Mouse (Mus musculus) liver, embryonic 13.5 days (tissue): ENCODE data around the gene Gm20518. TPM values are rescaled to one million over a fixed set of nuclear protein-coding genes. Genes with fewer than 3 reads are reported as not detected.
A peak's percentile ranks its signal among the peaks of the same experiment; 100 is the strongest.

Experiments used
- ATAC-seq: fragments of 200-750 bp; cut with Nextera tagmentation; 2 replicates; pipeline ENCODE4 v1.8.0; 2017; ENCODE audit warnings: low read depth, mild to moderate bottlenecking, moderate number of reproducible peaks, moderate library complexity
- DNase-seq: peaks from one replicate; pipeline ENCODE4 v3.0.0; 2022
- H3K27ac ChIP-seq: fragments of 300-500 bp; sonication (generic); 2 replicates; pipeline ENCODE4 v1.5.1; 2015; ENCODE audit warnings: moderate library complexity, mild to moderate bottlenecking, inconsistent platforms
- H3K27me3 ChIP-seq: fragments of 300-500 bp; sonication (generic); 2 replicates; pipeline ENCODE4 v1.6.1; 2015; ENCODE audit warnings: mild to moderate bottlenecking, inconsistent platforms
- H3K36me3 ChIP-seq: fragments of 300-500 bp; sonication (generic); 2 replicates; pipeline ENCODE4 v1.6.1; 2015; ENCODE audit warnings: mild to moderate bottlenecking, inconsistent platforms
- H3K4me1 ChIP-seq: fragments of 300-500 bp; sonication (generic); replicated peaks from 2 replicates; pipeline ENCODE4 v1.6.1; 2015; ENCODE audit warnings: inconsistent platforms
- H3K4me2 ChIP-seq: fragments of 300-500 bp; sonication (generic); 2 replicates; pipeline ENCODE4 v1.6.1; 2015; ENCODE audit warnings: inconsistent platforms, mild to moderate bottlenecking, moderate library complexity
- H3K4me3 ChIP-seq: fragments of 300-500 bp; sonication (generic); replicated peaks from 2 replicates; pipeline ENCODE4 v1.5.1; 2015; ENCODE audit warnings: mild to moderate bottlenecking, inconsistent platforms
- H3K9ac ChIP-seq: fragments of 300-500 bp; sonication (generic); 2 replicates; pipeline ENCODE4 v1.6.1; 2015; ENCODE audit warnings: mild to moderate bottlenecking, inconsistent platforms
- H3K9me3 ChIP-seq: fragments of 300-500 bp; sonication (generic); replicated peaks from 2 replicates; pipeline ENCODE4 v1.6.1; 2016; ENCODE audit warnings: inconsistent platforms
- WGBS: fragments of 180-500 bp; shearing (Covaris S2); methylation state at CpG from one replicate; pipeline ENCODE4 v1.1.7; 2015; ENCODE audit not compliant: insufficient replicate concordance; 5-methylcytosine and 5-hydroxymethylcytosine counted together
- polyA plus RNA-seq: library from polyadenylated mRNA; unstranded; fragments of >200 nt; fragmentation: Nextera tagmentation; extraction: Ambion mirVana; gene quantifications from 2 replicates; pipeline ENCODE4 v1.2.1, GENCODE M21; 2015

The Gm20518 gene
- polyA plus RNA-seq, 1 experiment from 2014 or later: 0.08 TPM

DNA sequence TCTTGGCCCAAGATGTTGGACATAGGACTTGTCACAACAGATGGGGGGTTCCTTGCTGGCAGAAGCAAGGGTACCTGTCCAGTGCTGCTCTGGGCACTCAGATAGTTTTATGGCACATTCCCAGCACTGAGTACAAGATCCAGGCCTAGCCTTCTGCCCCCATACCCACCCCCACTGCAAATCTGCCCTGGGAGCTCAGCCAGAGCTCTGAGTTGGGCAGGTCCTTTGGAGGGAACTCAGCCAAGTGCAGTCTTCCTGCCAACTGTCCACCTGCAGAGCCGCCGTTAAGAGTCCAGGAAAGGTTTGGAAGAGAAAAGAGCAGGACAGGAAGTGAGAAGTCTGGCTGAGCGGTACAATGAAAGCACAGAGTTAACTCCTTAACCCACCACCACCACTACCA lies 1.1 kb upstream of the Gm20518 start:
- Histone ChIP-seq H3K4me2 (no peak overlapping the region), H3K4me3 (no peak overlapping the region), H3K27me3 (no peaks in the 10 kb centered on the region), H3K27ac (no peak overlapping the region), H3K9me3 (no peaks in the 10 kb centered on the region), H3K4me1 (peaks cover 24% of the 10 kb centered on the region), H3K36me3 (no peaks in the 10 kb centered on the region), H3K9ac (no peak overlapping the region)
- DNase-seq: no peak
- ATAC-seq: no peak
- WGBS: 61% methylated on average over 3 of the region's 3 CpGs

DNA sequence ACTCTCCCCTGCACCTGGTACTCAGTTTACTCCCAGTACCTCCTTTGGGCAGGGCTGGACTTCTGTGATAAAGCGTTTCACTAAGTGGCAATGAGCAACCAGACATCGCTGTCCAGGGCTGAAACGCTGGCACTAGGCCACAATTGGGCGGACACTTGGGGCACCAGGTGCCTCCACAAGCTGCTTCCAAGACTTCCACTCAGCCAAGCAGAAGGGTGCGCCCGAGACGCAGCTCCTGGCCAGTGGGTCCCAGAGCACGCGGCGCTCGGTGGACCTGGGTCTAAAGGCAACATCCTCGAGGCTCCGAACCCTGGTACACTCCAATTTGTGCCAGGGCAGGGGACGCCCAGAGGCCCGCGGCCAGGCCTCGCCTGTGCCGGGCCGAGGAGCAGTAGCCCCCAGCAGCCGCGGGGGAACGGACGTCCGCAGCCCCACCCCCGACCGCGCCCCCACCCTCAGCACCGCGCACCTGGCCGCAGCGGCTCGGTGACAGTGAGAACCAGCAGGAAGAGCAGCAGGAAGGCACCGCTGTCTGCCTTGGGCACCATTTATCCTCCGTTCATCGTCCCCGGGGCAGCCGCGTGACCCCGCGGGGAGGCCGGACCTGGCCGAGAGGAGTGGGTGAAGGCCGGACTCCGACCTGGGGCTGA lies 429 bp downstream of the Gm20518 start:
- peak overlapping the region; percentile 93 for H3K27ac ChIP-seq
- H3K4me3 ChIP-seq: peak overlapping the region; percentile 93
- DNase-seq (peak; percentile 49), ATAC-seq (peak; percentile 71)
- no peaks in the 10 kb centered on the region for H3K9me3 ChIP-seq
- H3K36me3 ChIP-seq: no peaks in the 10 kb centered on the region
- H3K9ac ChIP-seq: peak overlapping the region; percentile 95
- 1% methylated on average over 44 of the region's 44 CpGs for WGBS
- H3K4me1 ChIP-seq: peaks cover 24% of the 10 kb centered on the region
- H3K27me3 ChIP-seq: no peaks in the 10 kb centered on the region
- peak overlapping the region; percentile 93 for H3K4me2 ChIP-seq

DNA sequence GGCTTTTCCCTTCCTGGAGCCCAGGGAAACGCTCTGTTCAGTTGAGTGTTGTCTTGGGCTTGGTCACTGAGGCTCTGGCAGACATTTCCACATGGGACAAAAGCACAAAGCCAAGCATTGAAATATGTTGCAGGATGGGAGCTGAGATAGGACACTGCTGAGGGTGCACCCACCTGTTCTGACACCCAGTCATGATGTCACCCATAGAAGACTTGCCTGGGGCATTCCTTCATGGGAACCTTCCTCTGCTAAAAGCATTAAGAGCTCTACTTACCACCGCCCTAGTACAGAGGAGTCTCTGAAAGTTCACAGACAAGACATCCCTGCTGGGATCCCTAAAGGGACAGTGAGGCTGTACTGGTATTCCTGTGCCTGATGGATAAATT lies 1.1 kb downstream of the Gm20518 start:
- 68% methylated on average over 2 of the region's 2 CpGs for WGBS
- Histone ChIP-seq H3K27ac (peak overlapping the region; percentile 93), H3K4me1 (peaks cover 31% of the 10 kb centered on the region), H3K36me3 (no peaks in the 10 kb centered on the region), H3K4me2 (peak overlapping the region; percentile 93), H3K9me3 (no peaks in the 10 kb centered on the region), H3K4me3 (peak overlapping the region; percentile 93), H3K9ac (peak overlapping the region; percentile 95), H3K27me3 (no peaks in the 10 kb centered on the region)
- ATAC-seq (no peak), DNase-seq (no peak)

DNA sequence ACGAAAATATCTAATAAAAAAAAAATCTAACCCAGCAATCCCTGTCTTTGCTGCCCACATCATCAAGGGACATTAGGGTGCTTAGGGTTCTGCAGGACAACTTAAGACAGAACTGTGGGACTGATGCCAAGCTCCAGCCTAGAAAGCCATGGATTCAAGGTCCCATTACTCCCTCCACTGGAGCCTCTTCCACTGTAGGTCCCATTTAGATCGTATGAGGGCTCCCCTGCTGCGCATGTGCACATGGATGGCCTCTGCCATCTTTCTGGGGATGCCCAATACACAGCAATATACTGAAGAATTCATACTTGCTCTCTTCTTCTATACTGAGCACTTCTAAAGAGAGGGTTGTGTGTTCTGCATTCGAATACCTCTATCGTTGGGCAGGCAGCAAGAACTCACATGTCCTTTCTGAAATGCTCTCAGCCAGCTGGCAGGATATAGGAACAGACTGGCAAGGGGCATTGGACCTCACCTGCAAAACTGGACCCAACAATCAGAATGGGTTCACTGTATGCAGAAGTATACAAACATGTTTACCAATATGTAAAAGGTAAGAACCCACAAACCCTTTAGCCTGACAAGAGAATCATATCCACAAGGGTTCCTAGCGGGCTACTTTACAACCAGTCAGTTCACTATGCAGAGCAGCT lies 1.7 kb downstream of the Gm20518 start:
- ATAC-seq (no peak), DNase-seq (no peak)
- WGBS: 80% methylated on average over 6 of the region's 6 CpGs
- H3K9ac ChIP-seq: peak overlapping the region; percentile 95
- peak overlapping the region; percentile 93; the same call in 1 of the 2 replicates for H3K27ac ChIP-seq
- H3K36me3 ChIP-seq: no peaks in the 10 kb centered on the region
- H3K9me3 ChIP-seq: no peaks in the 10 kb centered on the region
- peaks cover 35% of the 10 kb centered on the region for H3K4me1 ChIP-seq
- H3K4me3 ChIP-seq: peak overlapping the region; percentile 93
- peak overlapping the region; percentile 93 for H3K4me2 ChIP-seq
- H3K27me3 ChIP-seq: no peaks in the 10 kb centered on the region

DNA sequence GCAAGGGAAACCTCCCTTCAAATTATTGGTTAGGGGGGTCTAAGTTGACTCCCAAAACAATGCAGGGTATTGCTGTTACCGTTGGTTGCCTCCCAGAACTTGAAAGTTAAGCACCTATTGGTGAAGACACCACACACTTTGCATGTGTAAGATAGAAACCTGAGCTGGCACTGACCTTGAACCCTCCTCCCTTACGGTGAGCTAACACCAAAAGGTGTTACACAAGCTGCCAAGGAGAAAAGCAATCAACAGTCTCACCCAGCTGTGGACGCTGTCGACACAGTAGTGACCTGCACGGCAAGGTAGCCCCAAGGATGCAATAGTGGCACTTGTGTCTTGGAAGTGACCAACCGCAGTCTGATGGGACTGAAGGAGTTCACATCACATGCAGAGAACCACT lies 7.4 kb downstream of the Gm20518 start:
- ATAC-seq: no peak
- Histone ChIP-seq H3K4me3 (no peak overlapping the region), H3K27ac (no peak overlapping the region), H3K4me2 (no peak overlapping the region), H3K27me3 (no peaks in the 10 kb centered on the region), H3K9ac (no peak overlapping the region), H3K4me1 (peaks cover 41% of the 10 kb centered on the region), H3K9me3 (no peaks in the 10 kb centered on the region), H3K36me3 (peaks cover 25% of the 10 kb centered on the region)
- WGBS: 75% methylated on average over 6 of the region's 6 CpGs
- DNase-seq: no peak

DNA sequence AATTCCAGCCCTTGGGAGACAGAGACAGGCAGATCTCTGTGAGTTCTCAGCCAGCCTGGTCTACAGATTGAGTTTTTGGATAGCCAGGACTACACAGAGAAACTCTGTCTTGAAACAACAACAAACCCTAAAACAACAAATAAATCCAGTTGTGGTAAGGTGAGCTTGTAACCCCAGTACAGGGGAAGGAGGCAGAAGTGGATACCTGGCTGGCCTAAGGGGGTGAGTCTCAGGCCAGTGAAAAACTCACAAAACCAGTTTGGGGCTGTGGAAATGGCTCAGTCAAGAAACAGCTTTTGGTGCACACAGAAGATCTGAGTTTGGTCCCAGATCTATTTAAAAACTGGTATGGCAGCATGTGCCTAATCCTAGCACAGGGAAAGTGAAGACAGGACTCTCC lies 9.3 kb downstream of the Gm20518 start:
- Histone ChIP-seq H3K27ac (no peak overlapping the region), H3K9ac (no peak overlapping the region), H3K4me2 (no peak overlapping the region), H3K36me3 (peaks cover 39% of the 10 kb centered on the region), H3K4me1 (peaks cover 47% of the 10 kb centered on the region), H3K27me3 (no peaks in the 10 kb centered on the region), H3K4me3 (no peak overlapping the region), H3K9me3 (no peaks in the 10 kb centered on the region)
- DNase-seq (no peak), ATAC-seq (no peak)

DNA sequence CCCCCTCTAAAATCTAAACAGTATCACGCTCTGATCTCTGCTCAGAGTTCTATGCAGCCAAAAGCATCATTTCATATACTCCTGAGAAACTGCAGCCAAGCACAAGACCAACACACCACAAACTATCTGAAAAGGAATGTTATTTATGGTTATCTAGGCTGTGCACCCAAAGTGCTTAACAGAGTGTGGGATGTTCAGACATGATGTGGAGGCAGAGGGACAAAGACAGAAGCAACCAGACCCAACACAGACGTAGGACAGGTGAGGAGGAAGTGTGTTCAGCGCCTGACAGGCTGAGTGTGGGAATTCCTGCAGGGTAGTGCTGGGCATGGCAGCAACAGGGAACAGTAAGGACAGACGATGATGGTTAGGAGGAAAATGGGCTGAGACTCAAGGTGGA lies 11.9 kb downstream of the Gm20518 start:
- no peaks in the 10 kb centered on the region for H3K27me3 ChIP-seq
- peaks cover 39% of the 10 kb centered on the region for H3K36me3 ChIP-seq
- ATAC-seq (no peak), DNase-seq (no peak)
- no peak overlapping the region for H3K27ac ChIP-seq
- 82% methylated on average over 4 of the region's 4 CpGs for WGBS
- H3K4me1 ChIP-seq: peaks cover 43% of the 10 kb centered on the region
- H3K4me3 ChIP-seq: no peak overlapping the region
- no peak overlapping the region for H3K9ac ChIP-seq
- no peaks in the 10 kb centered on the region for H3K9me3 ChIP-seq
- no peak overlapping the region for H3K4me2 ChIP-seq

DNA sequence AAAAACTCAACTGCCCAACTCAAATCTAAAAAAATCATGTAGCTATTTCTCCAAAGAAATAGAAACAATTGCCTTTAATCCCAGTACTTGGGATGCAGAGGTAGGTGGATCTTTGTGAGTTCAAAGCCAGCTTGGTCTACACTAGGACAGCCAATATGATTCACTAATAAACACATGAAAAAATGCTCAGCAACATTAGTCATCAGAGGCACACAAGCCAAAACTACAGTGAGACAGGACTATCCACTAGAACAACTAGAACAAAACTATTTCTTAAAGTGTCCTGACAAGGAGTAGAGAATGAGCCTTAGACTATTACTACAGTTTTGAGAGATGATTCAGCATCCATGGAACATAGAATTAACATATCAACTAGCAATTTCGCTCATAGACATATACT lies 15.4 kb downstream of the Gm20518 start:
- 83% methylated on average over 1 of the region's 1 CpGs for WGBS
- Histone ChIP-seq H3K9me3 (no peaks in the 10 kb centered on the region), H3K4me3 (no peak overlapping the region), H3K9ac (no peak overlapping the region), H3K4me2 (no peak overlapping the region), H3K27ac (no peak overlapping the region), H3K4me1 (peaks cover 57% of the 10 kb centered on the region), H3K27me3 (no peaks in the 10 kb centered on the region), H3K36me3 (peaks cover 37% of the 10 kb centered on the region)
- ATAC-seq (no peak), DNase-seq (no peak)

DNA sequence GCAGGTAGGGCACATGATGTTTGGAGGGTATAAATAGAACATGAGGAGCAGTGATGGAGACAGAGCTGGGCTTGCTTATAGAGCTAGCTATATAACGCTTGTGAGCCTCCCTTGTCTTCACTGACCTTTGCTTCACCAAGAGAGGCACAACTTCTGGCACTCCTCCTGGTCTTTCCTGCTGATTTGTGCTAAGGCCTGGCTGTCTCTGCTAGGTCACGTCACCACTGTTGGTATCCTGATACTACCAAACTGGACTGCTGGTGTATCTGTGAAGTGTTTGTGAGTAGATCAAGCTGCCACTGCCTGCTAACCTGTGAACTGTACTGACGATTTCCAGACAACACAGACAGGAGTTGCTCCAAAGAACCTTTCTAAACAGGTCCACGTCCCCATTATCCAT lies 16.3 kb downstream of the Gm20518 start:
- H3K9ac ChIP-seq: no peak overlapping the region
- no peaks in the 10 kb centered on the region for H3K27me3 ChIP-seq
- peaks cover 41% of the 10 kb centered on the region for H3K36me3 ChIP-seq
- H3K4me3 ChIP-seq: no peak overlapping the region
- DNase-seq (no peak), ATAC-seq (no peak)
- H3K27ac ChIP-seq: no peak overlapping the region
- no peak overlapping the region for H3K4me2 ChIP-seq
- H3K9me3 ChIP-seq: no peaks in the 10 kb centered on the region
- peaks cover 58% of the 10 kb centered on the region for H3K4me1 ChIP-seq
- WGBS: 72% methylated on average over 4 of the region's 4 CpGs

DNA sequence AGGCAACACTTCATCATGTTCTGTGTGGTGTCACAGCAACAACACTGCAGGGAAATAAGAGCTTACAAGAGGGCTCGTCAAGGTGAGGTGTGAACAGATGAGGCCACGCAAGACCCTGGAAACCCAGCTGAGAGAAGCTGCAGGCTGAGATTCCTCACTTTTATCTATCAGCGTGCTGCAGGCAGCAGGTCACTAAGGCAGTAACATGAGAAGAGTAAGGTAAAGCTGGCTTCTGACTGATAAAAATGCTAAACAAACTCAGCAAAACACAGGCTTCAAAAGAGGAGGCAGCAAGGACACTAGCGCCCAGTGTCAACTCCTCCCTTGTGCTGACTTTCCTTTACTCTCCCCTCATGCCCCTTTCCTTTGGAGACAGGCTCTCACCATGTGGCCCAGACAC lies 18.5 kb downstream of the Gm20518 start:
- 14% methylated on average over 4 of the region's 4 CpGs for WGBS
- Histone ChIP-seq H3K27ac (0 out of 2 replicates have a peak overlapping the region, but pooled peaks have one; percentile 6), H3K9me3 (no peaks in the 10 kb centered on the region), H3K27me3 (no peaks in the 10 kb centered on the region), H3K4me2 (peak overlapping the region; percentile 3; the same call in 1 of the 2 replicates), H3K4me1 (peaks cover 71% of the 10 kb centered on the region), H3K36me3 (peaks cover 35% of the 10 kb centered on the region), H3K4me3 (no peak overlapping the region), H3K9ac (0 out of 2 replicates have a peak overlapping the region, but pooled peaks have one; percentile 30)
- peak; percentile 38 for DNase-seq
- peak; percentile 66 for ATAC-seq

DNA sequence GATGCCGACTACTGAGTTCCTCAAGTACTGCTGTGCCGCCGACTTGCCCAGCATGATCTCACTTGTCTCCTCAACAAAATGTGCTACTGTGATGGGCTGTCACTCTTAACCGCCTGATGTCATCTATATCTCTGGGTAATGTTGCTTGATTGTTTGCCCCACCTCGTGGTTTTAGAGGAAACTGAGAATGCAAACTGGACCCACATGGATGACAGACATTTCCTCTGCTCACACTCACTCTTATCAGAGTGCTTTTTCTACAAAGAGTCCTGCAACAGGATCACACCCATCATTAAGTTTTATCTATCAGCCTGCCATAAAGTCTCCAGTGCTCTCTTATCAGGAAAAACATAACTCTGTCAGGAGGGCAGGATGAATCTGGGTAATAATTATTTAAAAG lies 20.2 kb downstream of the Gm20518 start:
- Histone ChIP-seq H3K4me3 (no peak overlapping the region), H3K9me3 (no peaks in the 10 kb centered on the region), H3K36me3 (peaks cover 26% of the 10 kb centered on the region), H3K27me3 (no peaks in the 10 kb centered on the region), H3K4me1 (peaks cover 68% of the 10 kb centered on the region), H3K4me2 (peak overlapping the region; percentile 9; the same call in 1 of the 2 replicates), H3K9ac (peak overlapping the region; percentile 39; the same call in 1 of the 2 replicates), H3K27ac (peak overlapping the region; percentile 47)
- DNase-seq (peak; percentile 28), ATAC-seq (peak; percentile 81)
- WGBS: 27% methylated on average over 5 of the region's 5 CpGs

DNA sequence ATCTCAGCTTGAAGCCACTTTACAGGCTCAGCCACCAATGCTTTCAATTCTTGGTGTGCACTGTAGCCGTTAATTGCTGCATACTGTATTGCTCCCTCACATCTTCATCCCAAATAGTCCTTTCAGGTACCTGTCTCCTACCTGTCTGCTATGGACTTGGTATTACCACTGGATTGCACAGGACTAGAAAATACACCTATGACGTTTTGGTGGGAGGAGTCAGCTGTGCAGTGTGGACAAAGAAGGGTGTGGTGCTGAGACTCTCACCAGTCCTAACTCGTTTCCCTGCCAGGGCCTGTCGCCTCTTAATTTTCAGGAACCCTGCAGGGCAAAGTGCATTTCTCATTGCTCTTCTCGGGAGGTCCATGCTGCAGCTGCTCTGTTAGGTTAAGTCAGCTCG lies 25.7 kb downstream of the Gm20518 start:
- WGBS: 65% methylated on average over 6 of the region's 6 CpGs
- Histone ChIP-seq H3K4me3 (no peak overlapping the region), H3K4me2 (no peak overlapping the region), H3K4me1 (peaks cover 31% of the 10 kb centered on the region), H3K36me3 (peaks cover 16% of the 10 kb centered on the region), H3K27me3 (no peaks in the 10 kb centered on the region), H3K9ac (no peak overlapping the region), H3K9me3 (no peaks in the 10 kb centered on the region), H3K27ac (no peak overlapping the region)
- DNase-seq (no peak), ATAC-seq (no peak)
